Mouse (Mus musculus) hindbrain, embryonic 16.5 days (tissue): ENCODE measurements around the gene Actg1. TPM values are rescaled to one million over a fixed set of nuclear protein-coding genes. Genes with fewer than 3 reads are reported as not detected.
A peak's percentile ranks its signal among the peaks of the same experiment; 100 is the strongest.

Source experiments
- ATAC-seq: fragments of 200-750 bp; cut with Nextera tagmentation; 2 replicates; pipeline ENCODE4 v1.8.0; 2017; ENCODE audit warnings: moderate TSS enrichment, moderate library complexity
- H3K27ac ChIP-seq: fragments of 300-500 bp; sonication (generic); 2 replicates; pipeline ENCODE4 v1.5.1; 2014; ENCODE audit warnings: low read depth, mild to moderate bottlenecking, control low read depth, low read length, moderate library complexity
- H3K27me3 ChIP-seq: fragments of 300-500 bp; sonication (generic); replicated peaks from 2 replicates; pipeline ENCODE4 v1.6.1; 2014; ENCODE audit warnings: low read length; ENCODE audit not compliant: control insufficient read depth, insufficient read depth
- H3K36me3 ChIP-seq: fragments of 300-500 bp; sonication (generic); 2 replicates; pipeline ENCODE4 v1.6.1; 2014; ENCODE audit warnings: mild to moderate bottlenecking, low read length, moderate library complexity, mixed read lengths; ENCODE audit not compliant: control insufficient read depth, insufficient read depth
- H3K4me1 ChIP-seq: fragments of 300-500 bp; sonication (generic); 2 replicates; pipeline ENCODE4 v1.6.1; 2014; ENCODE audit warnings: low read depth, low read length; ENCODE audit not compliant: control insufficient read depth, insufficient read depth
- H3K4me2 ChIP-seq: fragments of 300-500 bp; sonication (generic); 2 replicates; pipeline ENCODE4 v1.6.1; 2014; ENCODE audit warnings: mild to moderate bottlenecking, low read length, control low read depth, moderate library complexity
- H3K4me3 ChIP-seq: fragments of 300-500 bp; sonication (generic); 2 replicates; pipeline ENCODE4 v1.5.1; 2014; ENCODE audit warnings: mild to moderate bottlenecking, low read length, control low read depth, moderate library complexity
- H3K9ac ChIP-seq: fragments of 300-500 bp; sonication (generic); 2 replicates; pipeline ENCODE4 v1.6.1; 2014; ENCODE audit warnings: low read depth, mild to moderate bottlenecking, control low read depth, low read length, moderate library complexity
- H3K9me3 ChIP-seq: fragments of 300-500 bp; sonication (generic); 2 replicates; pipeline ENCODE4 v1.6.1; 2014; ENCODE audit warnings: mild to moderate bottlenecking, low read length, moderate library complexity; ENCODE audit not compliant: control insufficient read depth
- WGBS: fragments of 180-500 bp; shearing (Covaris S2); extraction: QIAGEN DNeasy Blood & Tissue Kit; methylation state at CpG from one replicate; pipeline ENCODE4 v1.1.7; 2014; 5-methylcytosine and 5-hydroxymethylcytosine counted together
- polyA plus RNA-seq: library from polyadenylated mRNA; unstranded; fragments of >200 nt; fragmentation: Nextera tagmentation; extraction: Ambion mirVana; gene quantifications from 2 replicates; pipeline ENCODE4 v1.2.1, GENCODE M21; 2015

The Actg1 gene
- polyA plus RNA-seq, 1 experiment from 2014 or later = 4,199 TPM

DNA sequence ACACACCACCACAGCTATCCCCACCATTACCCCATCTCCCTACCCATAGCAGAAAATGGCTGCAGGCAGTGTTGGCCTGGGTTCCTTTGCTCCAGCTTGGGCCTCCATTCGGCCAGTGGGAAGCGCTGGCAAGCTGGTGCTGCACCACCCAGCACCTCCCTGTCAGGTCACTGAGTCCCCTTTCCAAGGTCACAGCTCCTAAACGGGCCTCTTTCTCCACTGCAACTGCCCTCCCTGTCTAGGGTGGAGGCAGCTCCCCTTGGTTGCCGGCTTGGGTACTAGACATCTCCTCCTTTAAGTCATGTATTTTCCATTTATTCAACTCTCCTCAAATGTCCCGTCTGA, 44.0 kb downstream of the Actg1 start:
- Histone ChIP-seq H3K4me2 (peak overlapping the region; percentile 87), H3K36me3 (no peaks in the 10 kb centered on the region), H3K9me3 (no peaks in the 10 kb centered on the region), H3K4me1 (peaks cover 29% of the 10 kb centered on the region), H3K27ac (0 out of 2 replicates have a peak overlapping the region, but pooled peaks have one; percentile 40), H3K27me3 (no peaks in the 10 kb centered on the region; the same call in 1 of the 2 replicates), H3K4me3 (no peak overlapping the region), H3K9ac (no peak overlapping the region)
- no peak for ATAC-seq
- WGBS = 24% methylated on average over 5 of the region's 5 CpGs

DNA sequence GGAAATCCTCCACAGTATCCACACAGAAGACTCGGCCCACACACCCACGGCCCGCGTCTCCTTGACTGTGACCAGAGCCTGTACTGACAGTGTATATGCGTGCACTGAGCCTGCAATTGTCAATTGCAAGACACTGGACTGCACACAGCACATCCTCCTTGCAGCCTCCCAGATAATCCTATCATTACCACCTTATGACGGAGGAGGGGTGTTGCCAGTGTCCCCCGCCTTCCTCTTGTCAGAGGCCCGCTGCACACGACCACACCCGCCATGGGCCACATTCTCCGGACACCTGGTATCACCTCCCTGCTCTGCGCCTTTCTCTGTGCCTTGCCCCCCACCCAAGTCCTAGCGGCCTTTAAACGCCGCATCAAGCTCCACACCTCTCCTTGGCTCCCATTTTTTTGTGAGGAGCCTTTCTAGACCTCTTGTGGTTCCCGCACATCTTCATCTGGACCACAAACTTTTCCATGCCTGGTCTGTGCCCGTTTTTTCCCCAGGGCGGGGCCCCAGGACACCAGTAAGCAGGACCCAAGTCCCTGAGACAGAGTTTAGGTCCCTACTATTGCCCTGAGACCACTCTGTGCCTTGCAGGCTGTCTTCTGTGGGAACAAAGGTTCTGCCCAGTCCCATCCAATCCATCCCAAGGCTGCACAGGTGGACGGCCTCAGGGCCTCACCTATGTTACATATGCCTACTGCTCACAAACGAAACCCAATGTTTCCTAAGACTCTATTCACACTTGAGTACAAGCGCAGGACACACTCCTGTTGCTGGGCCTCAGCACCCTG, 44.6 kb downstream of the Actg1 start:
- H3K9ac ChIP-seq = no peak overlapping the region
- no peaks in the 10 kb centered on the region for H3K9me3 ChIP-seq
- H3K4me1 ChIP-seq = peaks cover 29% of the 10 kb centered on the region
- H3K4me3 ChIP-seq = no peak overlapping the region
- no peaks in the 10 kb centered on the region; the same call in 1 of the 2 replicates for H3K27me3 ChIP-seq
- peak overlapping the region; percentile 87; the same call in 1 of the 2 replicates for H3K4me2 ChIP-seq
- H3K27ac ChIP-seq = no peak overlapping the region
- 90% methylated on average over 20 of the region's 21 CpGs for WGBS
- no peak for ATAC-seq
- no peaks in the 10 kb centered on the region for H3K36me3 ChIP-seq

DNA sequence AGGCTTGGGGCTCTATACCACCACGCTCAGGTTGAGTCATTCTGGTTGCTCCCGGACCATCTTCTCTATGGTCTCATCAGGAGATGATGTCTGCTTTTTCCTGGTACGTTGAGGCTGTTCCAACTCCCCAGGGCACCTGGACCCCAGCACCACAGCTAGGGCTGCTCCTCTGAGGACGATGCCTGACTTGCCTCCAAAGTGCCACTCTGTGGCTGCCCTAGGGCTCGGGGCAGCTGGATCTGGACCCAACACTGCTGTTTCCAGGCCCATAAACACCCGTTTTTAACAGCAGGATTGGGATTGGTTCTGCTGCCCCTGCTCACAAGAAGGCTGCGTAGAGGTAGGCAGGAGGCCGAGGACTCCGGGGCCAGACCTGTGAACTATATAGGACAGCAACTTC, 45.2 kb downstream of the Actg1 start:
- Histone ChIP-seq H3K4me3 (no peak overlapping the region), H3K9me3 (no peaks in the 10 kb centered on the region), H3K4me1 (peaks cover 29% of the 10 kb centered on the region), H3K9ac (no peak overlapping the region), H3K27ac (no peak overlapping the region), H3K36me3 (no peaks in the 10 kb centered on the region), H3K4me2 (no peak overlapping the region), H3K27me3 (no peaks in the 10 kb centered on the region; the same call in 1 of the 2 replicates)
- ATAC-seq = no peak
- WGBS = 78% methylated on average over 9 of the region's 9 CpGs

DNA sequence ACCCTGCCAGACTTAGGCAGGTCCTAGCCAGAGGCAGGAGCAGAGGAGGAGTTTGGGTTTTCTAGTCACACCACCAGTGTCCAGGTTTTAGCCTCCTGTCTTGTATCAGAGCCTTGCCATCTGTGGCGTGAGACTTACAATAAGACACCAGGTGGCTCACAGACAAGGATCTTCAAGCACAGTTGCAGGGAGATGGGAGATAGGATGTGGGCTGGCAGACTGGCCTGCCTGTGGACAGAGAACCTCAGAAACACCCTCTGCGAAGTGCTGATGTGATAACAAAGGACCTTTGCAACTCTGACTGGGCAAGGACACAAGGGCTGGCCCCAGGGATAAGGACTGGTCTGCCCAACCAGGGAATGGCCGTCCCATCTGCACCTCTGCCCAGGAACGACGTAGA, 48.9 kb downstream of the Actg1 start:
- Histone ChIP-seq H3K9me3 (no peaks in the 10 kb centered on the region), H3K4me2 (no peak overlapping the region), H3K27ac (no peak overlapping the region), H3K27me3 (no peaks in the 10 kb centered on the region; the same call in 1 of the 2 replicates), H3K4me1 (peaks cover 12% of the 10 kb centered on the region), H3K9ac (no peak overlapping the region), H3K4me3 (no peak overlapping the region), H3K36me3 (no peaks in the 10 kb centered on the region)
- ATAC-seq = no peak
- 68% methylated on average over 5 of the region's 5 CpGs for WGBS

DNA sequence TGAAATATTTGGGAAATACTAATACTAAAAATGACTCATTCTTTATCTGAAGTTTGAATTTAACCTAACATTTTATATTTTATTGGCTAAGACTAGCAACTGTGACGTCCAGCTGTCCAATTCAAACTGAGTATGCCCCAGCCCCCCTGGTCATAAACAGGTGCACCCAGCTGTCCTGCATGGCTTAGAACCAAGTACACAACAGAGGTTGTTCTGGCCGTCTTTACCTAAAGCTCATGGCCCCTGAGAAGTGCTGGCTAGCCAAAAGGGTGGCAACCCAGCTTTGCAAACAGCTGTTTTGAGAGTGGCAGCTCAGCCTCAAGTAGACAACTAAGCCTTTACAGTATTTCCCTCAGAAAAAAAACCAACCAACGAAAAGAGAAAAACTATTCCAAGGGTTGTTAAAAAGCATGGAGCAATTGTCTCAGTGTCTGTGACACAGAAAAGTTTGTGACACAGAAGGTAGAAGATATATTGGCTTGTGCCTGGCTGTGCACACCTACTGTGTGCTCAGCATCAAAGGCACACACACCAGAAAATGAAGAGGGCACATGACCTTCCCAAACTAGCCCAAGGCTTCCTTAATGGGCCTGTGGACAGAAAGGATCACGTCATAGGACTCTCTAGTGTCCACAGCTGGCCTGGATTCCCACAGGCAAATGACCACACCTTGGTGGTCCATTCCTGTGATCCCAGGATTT, 49.8 kb downstream of the Actg1 start:
- ATAC-seq = no peak
- 84% methylated on average over 4 of the region's 4 CpGs for WGBS
- no peaks in the 10 kb centered on the region for H3K36me3 ChIP-seq
- H3K9ac ChIP-seq = no peak overlapping the region
- H3K4me1 ChIP-seq = peaks cover 10% of the 10 kb centered on the region
- H3K4me2 ChIP-seq = no peak overlapping the region
- H3K27ac ChIP-seq = no peak overlapping the region
- no peaks in the 10 kb centered on the region; the same call in 1 of the 2 replicates for H3K27me3 ChIP-seq
- H3K4me3 ChIP-seq = no peak overlapping the region
- no peaks in the 10 kb centered on the region for H3K9me3 ChIP-seq

DNA sequence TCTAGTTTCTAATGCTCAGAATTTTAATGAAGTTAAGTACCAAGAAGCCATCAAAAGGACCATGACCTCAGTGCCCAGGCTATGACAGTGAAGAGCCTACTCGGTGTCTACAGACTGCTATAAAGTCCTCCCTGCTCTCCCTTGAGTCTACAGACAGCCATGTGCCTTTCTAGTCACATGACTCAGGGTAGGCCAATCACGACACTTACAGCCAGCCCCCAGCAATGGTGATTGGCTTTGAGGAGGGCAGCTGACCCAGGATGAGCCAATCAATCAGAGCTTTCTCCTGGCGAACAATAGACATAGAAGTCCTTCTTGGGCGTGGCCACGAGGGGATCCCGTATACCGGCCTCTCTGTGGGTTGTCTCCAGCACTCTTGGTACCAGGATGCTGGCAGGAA, 50.6 kb downstream of the Actg1 start:
- Histone ChIP-seq H3K4me1 (peaks cover 14% of the 10 kb centered on the region), H3K9ac (no peak overlapping the region)
- 77% methylated on average over 7 of the region's 7 CpGs for WGBS

DNA sequence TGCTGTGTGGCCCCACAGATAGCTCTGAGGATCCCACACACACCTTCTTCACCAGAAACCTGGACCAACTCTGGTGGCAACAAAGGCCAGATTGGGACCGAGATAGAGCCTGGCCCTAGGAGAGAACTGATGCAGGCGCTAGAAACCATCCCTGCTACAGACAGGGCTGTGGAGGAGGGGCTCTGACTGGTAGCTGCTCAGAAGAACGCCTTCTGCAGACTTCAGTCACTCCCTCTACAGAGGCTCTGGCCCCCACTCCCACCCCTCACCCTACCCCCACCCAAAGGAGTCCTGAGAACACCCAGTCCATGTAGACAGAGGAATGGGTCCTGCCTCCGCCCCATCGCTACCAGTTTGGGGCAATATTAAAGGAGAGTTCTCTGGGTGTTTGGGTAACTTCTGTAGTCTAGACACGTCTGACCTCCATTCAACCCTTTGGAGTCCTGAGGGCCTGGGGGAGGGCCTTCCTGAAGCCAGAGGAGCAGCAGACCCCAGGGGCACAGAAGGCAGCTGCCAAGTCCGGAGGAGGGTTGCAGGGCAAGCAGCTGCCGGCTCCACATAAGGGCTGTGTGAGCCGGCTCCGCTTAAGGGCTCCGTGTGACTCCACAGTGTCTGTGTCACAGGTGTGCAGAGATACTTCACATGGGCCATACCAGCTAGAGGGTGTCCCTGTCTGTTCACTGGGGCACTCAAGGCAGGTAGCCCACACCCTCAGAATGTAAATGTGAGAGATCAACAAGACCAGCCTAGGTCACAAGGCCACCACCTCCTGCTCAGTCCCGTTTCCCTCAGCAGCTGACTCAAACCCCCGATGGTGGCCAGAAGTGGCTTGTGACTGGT, 51.8 kb downstream of the Actg1 start:
- Histone ChIP-seq H3K27ac (no peak overlapping the region), H3K4me3 (no peak overlapping the region), H3K9ac (no peak overlapping the region), H3K4me1 (peaks cover 14% of the 10 kb centered on the region), H3K4me2 (no peak overlapping the region), H3K36me3 (0 out of 2 replicates have a peak, but pooled peaks cover 2% of the 10 kb centered on the region), H3K9me3 (no peaks in the 10 kb centered on the region), H3K27me3 (no peaks in the 10 kb centered on the region)
- WGBS = 31% methylated on average over 13 of the region's 13 CpGs
- peak; percentile 43; the same call in 1 of the 2 replicates for ATAC-seq

More for the DNA sequence above, 50.6 kb downstream of the Actg1 start:
- H3K4me3 ChIP-seq = no peak overlapping the region
- no peaks in the 10 kb centered on the region for H3K27me3 ChIP-seq
- no peak overlapping the region for H3K4me2 ChIP-seq
- H3K9me3 ChIP-seq = no peaks in the 10 kb centered on the region
- H3K36me3 ChIP-seq = 0 out of 2 replicates have a peak, but pooled peaks cover 2% of the 10 kb centered on the region
- ATAC-seq = peak; percentile 35; the same call in 1 of the 2 replicates
- H3K27ac ChIP-seq = no peak overlapping the region
